Mouse (Mus musculus): ENCODE data around the gene Ntmt1. TPM values are rescaled to one million over a fixed set of nuclear protein-coding genes. Genes with fewer than 3 reads are reported as not detected.
A peak's percentile ranks its signal among the peaks of the same experiment; 100 is the strongest.

Gene Ntmt1
- polyA plus RNA-seq, 1 experiment from 2014 or later = 50.5 TPM

DNA sequence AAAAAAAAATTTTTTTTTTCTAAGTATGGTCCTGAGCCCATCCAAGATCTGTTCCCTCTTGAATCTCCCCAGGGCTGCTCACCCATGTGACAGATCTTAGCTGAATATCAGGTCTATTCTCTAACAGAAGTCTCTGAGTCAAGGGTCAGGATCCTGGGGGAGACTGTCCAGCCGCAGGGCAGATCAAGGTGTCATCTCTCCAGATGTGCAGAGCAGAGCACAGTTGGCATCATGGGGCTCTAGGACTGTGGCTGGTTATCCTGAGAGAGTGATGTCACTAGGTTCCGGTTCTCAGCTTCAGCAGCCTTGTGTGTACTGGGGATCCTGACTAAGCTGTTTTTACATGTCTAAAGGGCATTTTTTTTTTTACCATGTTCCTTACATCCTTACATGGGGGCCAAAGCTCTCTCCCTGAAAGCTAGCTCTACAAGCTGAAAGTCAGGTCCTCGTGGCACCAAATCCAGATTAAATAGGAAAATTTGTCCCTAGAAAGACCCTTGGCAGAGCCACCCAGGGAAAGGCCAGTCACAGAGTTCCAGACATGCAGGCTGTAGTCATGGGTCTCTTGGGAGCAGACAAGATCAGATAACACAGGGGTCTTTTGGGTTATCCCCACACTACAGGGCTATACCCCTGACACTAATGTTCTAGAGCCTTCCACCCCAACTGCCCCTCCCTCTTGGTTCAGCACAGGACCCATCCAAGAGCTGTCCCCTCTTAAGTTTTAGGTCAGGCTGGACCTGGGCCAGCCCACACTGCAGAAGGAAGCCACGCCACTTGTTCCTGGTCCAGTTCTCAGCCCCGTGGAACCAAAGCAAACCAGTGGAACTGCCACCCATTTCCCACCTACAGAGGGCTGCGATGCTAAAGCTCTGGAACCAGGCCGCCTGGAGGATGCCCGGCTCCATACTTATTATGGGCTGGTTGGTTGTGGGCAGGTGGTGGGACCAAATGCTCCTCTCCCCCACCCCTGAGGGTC is 25.0 kb upstream of the Ntmt1 start:
- H3K4me1 ChIP-seq (replicated peaks; ENCODE audit: control insufficient read depth, insufficient read depth, low read length) = 0 out of 2 replicates have a peak, but pooled peaks cover 5% of the 10 kb centered on the region
- 81% methylated on average over 8 of the region's 8 CpGs for WGBS
- no peak for TF ChIP-seq CTCF (IDR thresholded peaks at IDR 0.05; ENCODE audit: low read depth)
- peak overlapping the region; percentile 65 for H3K4me2 ChIP-seq (replicated peaks; ENCODE audit: low read depth)
- H3K27ac ChIP-seq (ENCODE audit: low read depth, low read length) = no peak overlapping the region
- H3K9me3 ChIP-seq (ENCODE audit: control insufficient read depth) = no peaks in the 10 kb centered on the region
- H3K36me3 ChIP-seq (ENCODE audit: control insufficient read depth, insufficient read depth) = no peaks in the 10 kb centered on the region
- H3K9ac ChIP-seq (ENCODE audit: low read depth, low read length) = no peak overlapping the region
- no peak overlapping the region for H3K4me3 ChIP-seq (ENCODE audit: low read depth, low read length)
- ATAC-seq = no peak
- H3K27me3 ChIP-seq (replicated peaks; ENCODE audit: control insufficient read depth, insufficient read depth, low read length) = no peaks in the 10 kb centered on the region

DNA sequence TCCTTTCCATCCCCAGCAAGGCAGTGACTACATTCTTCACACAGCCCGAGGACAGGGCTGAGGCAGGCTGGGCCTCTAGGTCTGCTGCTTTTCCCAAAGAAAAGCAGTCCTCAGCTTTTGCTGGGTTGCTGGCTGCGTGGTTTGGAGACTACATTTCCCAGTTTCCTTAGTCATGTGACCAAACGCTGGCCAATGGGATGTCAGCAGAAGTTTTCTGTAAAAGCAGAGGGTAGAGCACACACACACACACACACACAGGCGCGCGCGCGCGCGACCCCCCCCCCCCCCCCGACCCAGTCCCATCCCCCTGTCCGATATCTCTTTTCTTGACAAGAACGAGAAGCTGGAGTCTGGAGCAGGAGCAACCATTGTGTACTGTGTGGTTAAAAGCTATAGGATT is 24.3 kb upstream of the Ntmt1 start:
- no peak overlapping the region; the same call in 1 of the 2 replicates for H3K9ac ChIP-seq (ENCODE audit: low read depth, low read length)
- TF ChIP-seq CTCF (IDR thresholded peaks at IDR 0.05; ENCODE audit: low read depth) = no peak
- no peaks in the 10 kb centered on the region for H3K36me3 ChIP-seq (ENCODE audit: control insufficient read depth, insufficient read depth)
- H3K4me3 ChIP-seq (ENCODE audit: low read depth, low read length) = 0 out of 2 replicates have a peak overlapping the region, but pooled peaks have one; percentile 5
- no peak overlapping the region for H3K27ac ChIP-seq (ENCODE audit: low read depth, low read length)
- H3K27me3 ChIP-seq (replicated peaks; ENCODE audit: control insufficient read depth, insufficient read depth, low read length) = no peaks in the 10 kb centered on the region
- ATAC-seq = peak; percentile 18
- 0 out of 2 replicates have a peak, but pooled peaks cover 5% of the 10 kb centered on the region for H3K4me1 ChIP-seq (replicated peaks; ENCODE audit: control insufficient read depth, insufficient read depth, low read length)
- no peaks in the 10 kb centered on the region for H3K9me3 ChIP-seq (ENCODE audit: control insufficient read depth)
- WGBS = under 1% methylated on average over 13 of the region's 13 CpGs
- H3K4me2 ChIP-seq (replicated peaks; ENCODE audit: low read depth) = peak overlapping the region; percentile 65

DNA sequence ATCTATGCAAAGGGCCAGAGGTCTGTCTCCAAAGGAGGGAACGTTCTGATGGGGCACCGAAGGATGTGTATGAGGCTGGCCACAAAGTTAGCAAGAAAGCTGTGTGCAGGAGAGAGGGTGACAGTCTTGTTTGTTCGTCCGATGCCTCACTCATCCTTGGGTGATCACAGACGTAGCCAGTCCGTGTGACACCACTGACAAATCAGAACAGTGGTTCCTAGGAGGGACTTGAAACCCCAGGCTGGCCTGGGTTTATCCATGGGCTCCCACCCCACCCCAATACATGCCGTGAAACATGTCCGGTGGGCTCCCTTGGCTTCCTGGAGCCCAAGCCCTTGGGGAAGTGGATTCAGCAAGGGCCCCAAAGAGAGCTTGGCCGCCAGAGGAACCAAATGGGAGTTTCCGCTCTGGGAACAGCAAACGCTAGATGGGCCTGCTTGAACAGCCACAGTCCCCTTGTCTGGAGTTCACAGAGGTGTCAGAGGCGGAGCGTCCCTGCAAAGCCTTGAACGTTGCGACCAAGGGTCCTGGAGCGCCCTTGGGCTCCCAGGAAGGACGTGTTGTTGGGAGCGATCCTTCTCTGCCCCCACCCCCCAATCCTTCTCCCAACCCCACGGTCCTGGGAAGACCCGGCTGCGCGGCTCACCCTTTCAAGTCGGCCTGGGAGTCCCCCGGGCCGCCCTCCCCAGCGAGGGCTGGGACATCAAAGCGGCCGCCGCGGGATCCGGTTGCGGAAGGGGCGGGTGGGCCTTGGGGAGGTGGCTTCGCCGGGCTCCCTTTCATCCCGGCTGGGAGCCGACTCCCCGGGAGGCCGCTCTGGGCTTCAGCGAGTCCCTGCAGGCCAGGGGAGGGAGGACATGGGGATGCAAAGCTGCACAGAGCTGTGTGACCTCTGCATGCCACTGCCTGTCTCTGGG is 23.3 kb upstream of the Ntmt1 start:
- Histone ChIP-seq H3K4me1 (replicated peaks; ENCODE audit: control insufficient read depth, insufficient read depth, low read length) (0 out of 2 replicates have a peak, but pooled peaks cover 5% of the 10 kb centered on the region), H3K27ac (ENCODE audit: low read depth, low read length) (peak overlapping the region; percentile 67), H3K36me3 (ENCODE audit: control insufficient read depth, insufficient read depth) (no peaks in the 10 kb centered on the region), H3K4me3 (ENCODE audit: low read depth, low read length) (peak overlapping the region; percentile 26), H3K4me2 (replicated peaks; ENCODE audit: low read depth) (peak overlapping the region; percentile 65), H3K9ac (ENCODE audit: low read depth, low read length) (peak overlapping the region; percentile 43), H3K9me3 (ENCODE audit: control insufficient read depth) (no peaks in the 10 kb centered on the region), H3K27me3 (replicated peaks; ENCODE audit: control insufficient read depth, insufficient read depth, low read length) (no peaks in the 10 kb centered on the region)
- TF ChIP-seq CTCF (IDR thresholded peaks at IDR 0.05; ENCODE audit: low read depth) = no peak; the same call in 1 of the 2 replicates
- ATAC-seq = 0 out of 2 replicates have a peak, but pooled peaks have one; percentile 43
- WGBS = 12% methylated on average over 40 of the region's 40 CpGs

DNA sequence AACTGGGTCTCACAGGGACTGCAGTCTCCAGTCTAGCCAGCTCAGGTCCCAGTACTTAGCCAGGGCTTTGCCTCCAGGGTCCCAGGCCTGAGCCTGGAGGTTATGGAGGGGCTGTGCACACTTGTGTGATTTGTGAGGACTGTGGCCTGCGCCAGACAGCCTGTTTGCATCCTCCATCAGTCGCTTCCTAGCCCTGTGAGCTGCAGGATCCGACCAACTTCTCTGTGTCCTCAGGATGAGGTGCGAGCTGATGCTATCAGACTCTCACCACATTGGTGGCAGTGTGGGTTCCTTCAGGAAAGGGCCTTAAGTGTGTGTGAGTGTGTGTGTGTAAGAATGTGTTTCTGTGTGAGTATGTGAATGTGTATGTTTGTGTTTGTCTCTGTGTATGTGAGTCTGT is 20.2 kb upstream of the Ntmt1 start:
- no peak for TF ChIP-seq CTCF (IDR thresholded peaks at IDR 0.05; ENCODE audit: low read depth)
- Histone ChIP-seq H3K9ac (ENCODE audit: low read depth, low read length) (no peak overlapping the region), H3K4me3 (ENCODE audit: low read depth, low read length) (no peak overlapping the region), H3K27me3 (replicated peaks; ENCODE audit: control insufficient read depth, insufficient read depth, low read length) (no peaks in the 10 kb centered on the region), H3K4me2 (replicated peaks; ENCODE audit: low read depth) (no peak overlapping the region), H3K27ac (ENCODE audit: low read depth, low read length) (no peak overlapping the region), H3K9me3 (ENCODE audit: control insufficient read depth) (no peaks in the 10 kb centered on the region), H3K4me1 (replicated peaks; ENCODE audit: control insufficient read depth, insufficient read depth, low read length) (0 out of 2 replicates have a peak, but pooled peaks cover 5% of the 10 kb centered on the region), H3K36me3 (ENCODE audit: control insufficient read depth, insufficient read depth) (no peaks in the 10 kb centered on the region)
- 61% methylated on average over 4 of the region's 4 CpGs for WGBS
- no peak for ATAC-seq

DNA sequence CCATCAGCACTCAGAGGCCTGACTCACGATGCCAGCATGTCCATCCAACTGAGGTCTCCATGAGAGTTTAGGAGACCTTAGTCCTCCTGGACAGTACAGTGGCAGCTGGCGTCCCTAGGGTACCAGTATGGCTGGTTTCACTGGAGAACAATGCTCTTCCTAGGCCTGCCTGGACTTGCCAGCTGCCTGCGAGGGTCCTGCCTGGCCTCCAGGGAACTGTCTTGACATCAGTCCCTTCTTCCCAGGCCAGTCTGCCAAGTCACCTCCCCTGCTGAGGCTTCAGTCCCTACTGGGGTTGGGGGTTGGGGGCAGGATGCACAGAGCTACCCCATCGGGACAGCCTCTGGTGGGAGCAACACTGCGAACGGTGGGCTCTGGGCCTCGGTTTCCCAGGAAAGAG is 15.6 kb upstream of the Ntmt1 start:
- H3K4me1 ChIP-seq (replicated peaks; ENCODE audit: control insufficient read depth, insufficient read depth, low read length) = no peaks in the 10 kb centered on the region
- H3K36me3 ChIP-seq (ENCODE audit: control insufficient read depth, insufficient read depth) = no peaks in the 10 kb centered on the region
- H3K27me3 ChIP-seq (replicated peaks; ENCODE audit: control insufficient read depth, insufficient read depth, low read length) = no peaks in the 10 kb centered on the region
- H3K9ac ChIP-seq (ENCODE audit: low read depth, low read length) = no peak overlapping the region
- no peaks in the 10 kb centered on the region for H3K9me3 ChIP-seq (ENCODE audit: control insufficient read depth)
- WGBS = 89% methylated on average over 7 of the region's 7 CpGs
- no peak for ATAC-seq
- TF ChIP-seq CTCF (IDR thresholded peaks at IDR 0.05; ENCODE audit: low read depth) = no peak
- H3K4me3 ChIP-seq (ENCODE audit: low read depth, low read length) = no peak overlapping the region
- no peak overlapping the region for H3K27ac ChIP-seq (ENCODE audit: low read depth, low read length)
- no peak overlapping the region for H3K4me2 ChIP-seq (replicated peaks; ENCODE audit: low read depth)

Data from intestine, postnatal 0 days (tissue).